Mouse (Mus musculus) neural tube, embryonic 12.5 days (tissue): ENCODE data around the gene Klf14. TPM values are rescaled to one million over a fixed set of nuclear protein-coding genes. Genes with fewer than 3 reads are reported as not detected.
A peak's percentile ranks its signal among the peaks of the same experiment; 100 is the strongest.

ENCODE experiments used
- ATAC-seq: fragments of 200-750 bp; cut with Nextera tagmentation; 2 replicates; pipeline ENCODE4 v1.8.0; 2017; ENCODE audit warnings: low read depth, mild to moderate bottlenecking, moderate TSS enrichment, moderate library complexity; ENCODE audit not compliant: low FRiP score
- H3K27ac ChIP-seq: fragments of 300-500 bp; sonication (generic); 2 replicates; pipeline ENCODE4 v1.5.1; 2016
- H3K27me3 ChIP-seq: fragments of 300-500 bp; sonication (generic); replicated peaks from 2 replicates; pipeline ENCODE4 v1.6.1; 2016; ENCODE audit warnings: mild to moderate bottlenecking
- H3K36me3 ChIP-seq: fragments of 300-500 bp; sonication (generic); 2 replicates; pipeline ENCODE4 v1.6.1; 2016; ENCODE audit warnings: mild to moderate bottlenecking
- H3K4me1 ChIP-seq: fragments of 300-500 bp; sonication (generic); 2 replicates; pipeline ENCODE4 v1.6.1; 2016
- H3K4me2 ChIP-seq: fragments of 300-500 bp; sonication (generic); replicated peaks from 2 replicates; pipeline ENCODE4 v1.6.1; 2016; ENCODE audit warnings: mild to moderate bottlenecking
- H3K4me3 ChIP-seq: fragments of 300-500 bp; sonication (generic); 2 replicates; pipeline ENCODE4 v1.5.1; 2016
- H3K9ac ChIP-seq: fragments of 300-500 bp; sonication (generic); 2 replicates; pipeline ENCODE4 v1.6.1; 2016; ENCODE audit warnings: mild to moderate bottlenecking
- H3K9me3 ChIP-seq: fragments of 300-500 bp; sonication (generic); 2 replicates; pipeline ENCODE4 v1.6.1; 2016; ENCODE audit warnings: mild to moderate bottlenecking
- WGBS: fragments of 180-500 bp; shearing (Covaris S2); methylation state at CpG from one replicate; pipeline ENCODE4 v1.1.7; 2016; 5-methylcytosine and 5-hydroxymethylcytosine counted together
- polyA plus RNA-seq: library from polyadenylated mRNA; unstranded; fragments of >200 nt; fragmentation: Nextera tagmentation; extraction: Ambion mirVana; gene quantifications from 2 replicates; pipeline ENCODE4 v1.2.1, GENCODE M21; 2016

Klf14 gene
- polyA plus RNA-seq, 1 experiment from 2014 or later, result 0.47 TPM

GRCm38 (mm10) chr6:30921826-30922225 lies 37.1 kb downstream of the Klf14 start:
- 71% methylated on average over 10 of the region's 11 CpGs for WGBS
- H3K36me3 ChIP-seq, result no peaks in the 10 kb centered on the region
- H3K4me2 ChIP-seq, result no peak overlapping the region
- ATAC-seq, result no peak
- no peak overlapping the region for H3K4me3 ChIP-seq
- H3K27ac ChIP-seq, result no peak overlapping the region
- H3K27me3 ChIP-seq, result no peaks in the 10 kb centered on the region
- no peaks in the 10 kb centered on the region; the same call in 1 of the 2 replicates for H3K4me1 ChIP-seq
- no peaks in the 10 kb centered on the region for H3K9me3 ChIP-seq
- H3K9ac ChIP-seq, result no peak overlapping the region

- Histone ChIP-seq H3K9ac (no peak overlapping the region), H3K4me1 (no peaks in the 10 kb centered on the region; the same call in 1 of the 2 replicates), H3K4me2 (0 out of 2 replicates have a peak overlapping the region, but pooled peaks have one; percentile 12), H3K4me3 (no peak overlapping the region), H3K27ac (no peak overlapping the region), H3K9me3 (no peaks in the 10 kb centered on the region), H3K27me3 (no peaks in the 10 kb centered on the region), H3K36me3 (no peaks in the 10 kb centered on the region)
- 67% methylated on average over 21 of the region's 21 CpGs for WGBS
- no peak for ATAC-seq
Measured at GRCm38 (mm10) chr6:30920834-30921675, 37.8 kb downstream of the Klf14 start.

GRCm38 (mm10) chr6:30915473-30915872 lies 43.4 kb downstream of the Klf14 start, which contains the start of gene Tsga13:
Gene Tsga13, minus strand, starts transcription at chr6:30915573.
- H3K4me3 ChIP-seq, result no peak within 1 kb of the TSS
- H3K4me2 ChIP-seq, result no peak within 1 kb of the TSS
- 97% methylated on average over 2 of the region's 2 CpGs for WGBS
- ATAC-seq, result no peak
- H3K4me1 ChIP-seq, result no peaks in the 10 kb centered on the region
- no peaks in the 10 kb centered on the region for H3K9me3 ChIP-seq
- no peaks in the 10 kb centered on the region for H3K36me3 ChIP-seq
- H3K27me3 ChIP-seq, result no peaks in the 10 kb centered on the region
- H3K27ac ChIP-seq, result no peak within 1 kb of the TSS
- H3K9ac ChIP-seq, result no peak within 1 kb of the TSS

GRCm38 (mm10) chr6:30907970-30908369 lies 50.9 kb downstream of the Klf14 start:
- no peaks in the 10 kb centered on the region for H3K9me3 ChIP-seq
- no peaks in the 10 kb centered on the region for H3K4me1 ChIP-seq
- no peaks in the 10 kb centered on the region for H3K36me3 ChIP-seq
- H3K4me3 ChIP-seq, result no peak overlapping the region
- WGBS, result 46% methylated on average over 3 of the region's 3 CpGs
- ATAC-seq, result no peak
- H3K4me2 ChIP-seq, result no peak overlapping the region
- no peak overlapping the region for H3K27ac ChIP-seq
- no peaks in the 10 kb centered on the region for H3K27me3 ChIP-seq
- no peak overlapping the region for H3K9ac ChIP-seq

Other genes starting within 250 kb of the Klf14 start
- 777 and 779 TPM in 2 replicates for gene Mest, start 235.5 kb downstream of the Klf14 start, polyA plus RNA-seq
- 24.4 and 27.6 TPM in 2 replicates for gene Copg2, start 62.3 kb downstream of the Klf14 start, polyA plus RNA-seq
- gene Tsga13, start 43.5 kb downstream of the Klf14 start, polyA plus RNA-seq, result not detected in 2 replicates